Mouse (Mus musculus): ENCODE measurements at regions not wholly inside any gene's neighbourhood (a gene's known extent, or its start where the extent isn't known, plus 50 kb on each side); places are given as distances from the start of the nearest gene placed in this dataset.
A peak's percentile ranks its signal among the peaks of the same experiment; 100 is the strongest.
"Not testable (repeated sequence)": the region's sequence is repeated elsewhere in the genome, so short reads cannot be mapped to it uniquely, and the experiment has no call there.

DNA sequence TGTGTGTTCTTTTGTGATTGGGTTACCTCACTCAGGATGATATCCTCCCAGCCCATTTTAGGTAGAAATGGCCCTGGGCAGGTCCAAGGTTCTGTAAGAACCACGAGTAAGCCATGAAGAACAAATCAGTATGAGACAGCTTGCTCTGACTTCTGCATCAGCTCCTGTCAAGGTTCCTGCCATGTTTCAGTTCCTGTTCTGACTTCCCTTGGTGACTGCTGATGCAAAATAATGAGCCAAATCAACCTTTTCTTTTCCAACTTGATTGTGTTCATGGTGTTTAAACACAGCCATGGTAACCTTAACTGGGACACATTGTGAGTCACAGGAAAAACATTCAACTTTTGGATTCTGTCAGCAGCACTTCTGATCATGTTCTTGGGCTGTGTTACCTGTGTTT, 667.4 kb upstream of the Igfbp7 start:
- no peak for DNase-seq

DNA sequence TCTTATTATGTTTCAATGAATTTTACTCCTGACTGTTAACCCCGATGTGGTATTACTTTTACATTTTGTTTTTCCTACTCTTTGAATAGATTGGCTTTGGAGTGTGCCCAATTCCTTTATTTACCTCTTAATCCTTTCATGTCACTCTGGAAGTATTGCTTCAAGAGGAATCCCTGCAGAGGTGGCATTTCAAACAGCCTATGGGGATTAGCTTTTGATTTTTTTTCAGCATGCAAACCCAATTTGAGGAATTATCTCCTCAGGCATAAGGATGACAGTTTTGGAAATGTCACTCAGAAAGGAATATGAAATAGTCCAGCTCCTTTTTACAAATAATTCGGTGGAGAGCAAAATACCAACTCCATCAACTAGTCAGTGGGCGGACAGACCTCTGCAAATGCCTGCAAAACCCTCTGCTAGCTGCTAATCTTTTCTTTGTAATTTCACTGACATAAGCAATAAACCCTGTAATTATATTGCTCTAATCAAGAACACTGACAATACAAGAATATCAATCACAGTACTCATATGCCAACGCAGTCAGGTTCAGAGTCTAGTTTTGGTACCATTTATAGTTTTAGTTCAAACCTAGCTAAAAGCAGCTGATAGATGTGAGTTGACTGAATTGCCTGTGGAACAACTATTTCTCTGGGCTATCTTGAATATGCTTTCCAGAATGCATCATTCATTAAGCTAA, 624.9 kb upstream of the Igfbp7 start:
- no peak for DNase-seq

GRCm38 (mm10) chr5:78017523-78017922, 609.7 kb upstream of the Igfbp7 start:
- no peak for DNase-seq

DNA sequence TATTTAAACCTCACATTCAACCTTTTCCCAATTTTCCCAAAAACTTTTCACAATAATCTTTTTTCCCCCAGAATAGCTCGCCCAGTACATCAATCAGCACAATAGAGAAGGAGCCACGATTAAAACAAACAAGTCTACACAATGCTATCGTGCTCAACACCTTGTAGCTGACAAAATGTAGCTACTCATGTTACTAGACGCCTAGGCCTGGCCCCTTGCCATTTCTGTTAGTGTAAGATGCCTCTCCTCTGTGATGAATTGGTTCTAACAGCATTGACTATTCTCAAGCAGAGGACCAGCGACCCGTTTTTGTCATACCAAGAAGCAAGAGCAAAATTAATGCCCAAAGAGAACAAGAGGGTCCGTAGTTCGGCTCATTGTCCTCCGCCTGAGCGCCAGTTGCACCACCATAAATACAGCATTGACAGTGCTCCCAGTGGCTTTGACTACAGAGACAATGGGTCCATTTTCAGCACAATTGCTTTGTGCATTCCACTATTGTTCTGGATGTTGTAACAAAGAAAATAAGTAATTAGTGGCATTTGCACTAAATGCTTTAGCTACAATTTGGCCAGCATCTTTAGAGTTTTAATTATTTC, 578.7 kb upstream of the Igfbp7 start:
- DNase-seq: no peak

DNA sequence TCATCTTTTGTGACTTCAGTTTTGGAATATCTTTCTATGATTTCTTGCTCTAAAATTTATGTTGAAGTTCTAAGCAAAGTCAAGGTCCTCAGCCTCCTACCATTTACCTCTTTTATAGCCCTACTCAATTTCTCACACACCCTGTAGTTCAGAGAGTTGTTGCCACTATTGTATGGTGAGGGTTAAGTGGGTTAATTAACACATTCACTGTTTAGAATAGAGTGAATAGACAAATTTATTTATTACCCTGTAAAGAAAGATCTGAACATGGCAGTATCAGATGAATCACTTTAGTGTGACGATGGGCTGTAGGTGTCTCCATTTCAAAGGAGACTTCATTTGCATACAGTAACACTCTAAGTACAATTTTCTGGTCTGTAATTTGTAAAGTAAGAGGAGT, 577.4 kb upstream of the Igfbp7 start:
- no peak for DNase-seq

DNA sequence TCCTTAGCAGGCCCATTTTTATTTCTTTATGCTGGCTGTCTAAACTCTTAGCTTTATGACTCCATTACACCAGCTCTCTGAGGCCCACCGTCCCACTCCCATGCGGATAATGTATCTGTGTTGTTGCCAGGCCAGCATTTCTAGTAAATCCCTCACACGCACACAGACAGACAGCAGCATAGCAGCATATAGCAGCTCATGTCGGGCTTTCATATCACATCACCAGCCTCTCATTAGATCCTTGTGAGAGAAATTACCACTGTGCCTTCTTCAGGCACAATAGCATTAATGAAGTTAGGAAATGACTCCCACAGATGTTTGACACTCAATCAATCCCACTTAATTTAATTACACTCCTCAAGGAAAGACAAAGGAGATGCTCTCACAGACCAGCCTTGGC, 532.2 kb upstream of the Igfbp7 start:
- not testable (repeated sequence) for DNase-seq

- DNase-seq: no peak
These were observed 524.0 kb upstream of the Igfbp7 start for GRCm38 (mm10) chr5:77931874-77932273.

DNA sequence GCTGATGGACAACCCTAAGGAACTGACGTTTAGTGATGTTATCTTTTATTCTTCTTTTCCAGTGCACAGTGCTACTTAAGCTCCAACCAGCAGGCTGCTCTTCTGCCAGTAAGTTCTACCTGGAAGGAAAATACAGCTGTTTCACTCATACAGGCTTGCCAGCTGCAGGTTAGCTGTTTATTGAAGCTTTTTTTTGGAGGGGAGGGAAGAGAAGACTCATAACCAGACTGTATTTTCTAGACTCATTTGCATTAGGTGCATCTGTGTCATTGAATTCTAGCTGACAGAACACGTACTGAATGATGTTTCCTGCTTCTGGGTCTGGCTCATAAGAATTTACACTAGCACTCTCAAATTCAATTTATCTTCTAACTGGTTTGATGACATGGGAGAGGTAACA, 513.3 kb upstream of the Igfbp7 start:
- DNase-seq: no peak

DNA sequence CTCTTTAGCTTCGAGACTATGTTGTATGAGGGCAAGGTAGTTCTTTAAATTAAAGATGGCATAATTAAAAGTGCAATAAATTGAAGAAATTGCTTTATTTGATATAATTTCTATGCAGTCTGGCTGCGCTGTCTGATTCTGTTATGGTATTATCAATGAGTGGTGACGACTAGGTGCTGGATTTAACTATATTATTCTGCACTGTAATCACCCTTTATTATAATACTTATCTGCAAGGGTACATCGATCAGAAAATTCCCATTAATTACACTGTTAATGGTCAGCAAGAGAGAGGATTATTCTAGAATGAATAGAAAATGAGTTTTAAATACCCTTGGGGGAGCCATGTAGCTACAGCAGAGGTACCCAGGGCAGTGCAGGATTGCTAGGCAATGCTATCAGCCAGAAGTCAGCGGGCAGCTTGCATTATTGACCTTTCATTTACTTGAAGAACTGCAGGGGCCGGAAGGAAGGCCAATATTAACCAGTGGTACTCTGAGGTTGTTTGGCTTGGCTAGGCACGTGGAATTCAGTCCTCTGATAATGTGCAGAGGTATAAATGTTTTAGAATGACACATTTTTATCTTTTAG, 509.3 kb upstream of the Igfbp7 start:
- no peak for DNase-seq

DNA sequence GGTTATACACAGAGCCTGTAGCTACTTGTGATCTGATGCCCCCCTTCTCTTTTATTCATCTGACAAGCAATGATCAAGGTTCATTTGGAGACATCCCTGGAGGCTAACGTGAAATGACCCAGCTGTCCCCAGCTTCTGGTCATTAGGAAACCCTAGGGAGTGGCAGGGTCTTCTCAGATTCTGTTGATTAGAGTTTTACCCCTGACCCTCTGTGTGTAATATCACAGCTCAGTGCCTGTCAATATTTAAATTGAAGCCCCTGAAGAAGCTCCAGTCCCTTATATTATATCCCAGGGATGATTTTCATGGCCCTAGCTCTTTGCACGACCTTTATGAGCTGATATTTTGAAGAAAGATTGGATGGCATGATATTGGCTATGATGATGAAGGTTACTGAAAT, 508.5 kb upstream of the Igfbp7 start:
- DNase-seq: no peak

DNA sequence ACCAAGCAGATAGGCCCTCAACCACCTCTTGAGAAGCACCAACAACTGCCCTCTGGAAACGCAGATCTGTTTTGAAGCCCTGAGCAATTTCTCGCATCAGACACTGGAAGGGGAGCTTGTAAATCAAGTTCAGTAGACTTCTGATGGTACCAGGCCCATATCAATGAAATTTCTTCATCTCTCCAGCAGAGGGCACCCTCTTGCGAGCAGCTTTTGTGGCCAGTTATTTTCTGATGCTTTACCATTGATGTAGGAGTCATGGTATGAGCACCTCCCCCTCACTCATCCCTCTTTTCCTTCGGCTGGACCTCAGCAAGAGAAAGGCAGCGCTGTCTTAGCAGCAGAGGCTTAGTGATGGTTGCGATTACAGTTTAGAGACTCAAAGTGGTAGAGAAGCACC, 501.4 kb upstream of the Igfbp7 start:
- DNase-seq: peak; percentile 1

GRCm38 (mm10) chr5:77892024-77892423, 484.2 kb upstream of the Igfbp7 start:
- DNase-seq: not testable (repeated sequence)

DNA sequence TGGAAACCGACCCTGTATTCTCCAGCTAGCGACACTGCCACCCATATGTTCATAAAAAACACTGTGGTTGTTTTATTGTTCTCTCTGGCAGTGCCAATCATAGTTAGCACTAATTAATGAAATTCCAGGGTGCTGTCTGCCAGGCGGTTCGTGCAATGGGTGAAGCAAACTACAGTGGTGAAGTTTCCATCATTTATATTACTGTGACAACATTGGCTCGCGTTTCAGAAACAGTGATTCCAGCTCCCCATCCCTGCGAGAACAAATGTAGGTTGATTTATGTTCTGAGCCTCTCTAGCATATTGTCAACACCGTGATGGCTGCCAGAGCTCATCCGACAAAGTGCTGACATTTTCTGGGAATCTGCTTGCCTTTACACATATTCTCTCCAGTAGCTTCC, 480.7 kb upstream of the Igfbp7 start:
- no peak for DNase-seq

- DNase-seq: peak; percentile 21
These were observed 463.6 kb upstream of the Igfbp7 start for GRCm38 (mm10) chr5:77871403-77871802.

GRCm38 (mm10) chr5:77865342-77865741, 457.5 kb upstream of the Igfbp7 start:
- no peak for DNase-seq

- no peak for DNase-seq
These were observed 447.4 kb upstream of the Igfbp7 start for GRCm38 (mm10) chr5:77855191-77855590.

GRCm38 (mm10) chr5:77853999-77854784, 446.4 kb upstream of the Igfbp7 start:
- DNase-seq: no peak

GRCm38 (mm10) chr5:77851645-77852044, 443.8 kb upstream of the Igfbp7 start:
- DNase-seq: no peak

DNA sequence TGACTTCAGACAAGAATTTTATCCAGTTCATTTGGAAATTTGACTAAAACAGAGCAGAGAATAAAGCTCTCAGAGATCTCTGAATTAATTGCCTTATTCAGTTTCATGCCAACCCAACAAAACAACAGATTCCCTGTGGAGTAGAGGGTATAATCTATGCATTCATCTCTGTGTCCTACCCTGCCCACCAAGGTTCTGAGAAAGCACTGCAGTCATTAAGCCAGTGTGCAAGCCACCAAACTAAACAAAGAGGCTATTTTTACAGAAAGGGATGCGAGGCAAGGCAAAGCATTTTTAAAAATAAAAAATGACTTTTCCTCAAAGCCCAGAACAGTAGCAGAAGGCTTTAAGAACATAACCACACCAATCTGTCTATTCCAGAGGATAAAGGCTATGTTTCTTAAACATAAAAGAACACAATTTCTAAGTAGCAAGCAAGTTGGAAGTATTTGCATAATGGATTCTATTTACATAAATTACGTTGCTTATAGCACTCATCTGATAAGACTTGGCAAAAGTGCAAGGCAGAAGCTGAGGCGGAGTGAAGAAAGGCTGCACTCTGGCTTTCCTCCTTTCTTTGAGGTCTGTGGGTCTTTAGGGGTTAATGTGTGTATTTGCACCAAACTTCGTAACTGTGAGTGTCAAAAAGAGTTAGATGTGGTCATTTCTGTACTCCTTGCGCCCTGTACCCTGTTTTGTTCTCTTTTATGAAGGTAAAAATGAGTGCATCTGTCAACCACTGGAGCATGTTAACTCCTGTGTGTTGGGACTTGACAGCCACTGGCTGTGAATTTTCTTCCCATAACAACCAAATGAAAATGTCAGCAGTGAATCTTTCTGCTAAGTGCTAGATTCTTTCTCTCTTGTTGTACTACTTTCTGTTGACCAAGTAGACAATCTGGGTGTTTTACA, 430.6 kb upstream of the Igfbp7 start:
- no peak for DNase-seq

GRCm38 (mm10) chr5:77827971-77828370, 420.1 kb upstream of the Igfbp7 start:
- no peak for DNase-seq

DNA sequence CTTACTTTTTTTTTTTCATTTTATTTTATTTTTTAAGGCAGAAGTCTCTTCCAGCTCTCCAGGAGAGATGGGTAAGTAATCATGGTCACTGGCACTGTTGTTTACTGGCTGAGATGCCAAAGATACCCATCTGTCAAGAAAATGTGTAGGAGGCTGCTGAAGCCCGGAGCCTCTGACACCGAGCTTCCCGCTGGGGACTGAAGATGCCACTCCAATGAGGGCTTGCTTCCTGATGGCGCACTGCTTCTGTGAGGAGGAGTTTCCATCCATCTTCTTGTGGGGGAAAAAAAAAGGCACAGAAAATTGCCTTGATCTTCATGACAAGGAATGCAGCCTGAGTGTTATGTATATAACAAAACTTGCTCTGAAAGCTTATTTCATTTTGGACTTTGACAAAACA, 418.2 kb upstream of the Igfbp7 start:
- no peak for DNase-seq

DNA sequence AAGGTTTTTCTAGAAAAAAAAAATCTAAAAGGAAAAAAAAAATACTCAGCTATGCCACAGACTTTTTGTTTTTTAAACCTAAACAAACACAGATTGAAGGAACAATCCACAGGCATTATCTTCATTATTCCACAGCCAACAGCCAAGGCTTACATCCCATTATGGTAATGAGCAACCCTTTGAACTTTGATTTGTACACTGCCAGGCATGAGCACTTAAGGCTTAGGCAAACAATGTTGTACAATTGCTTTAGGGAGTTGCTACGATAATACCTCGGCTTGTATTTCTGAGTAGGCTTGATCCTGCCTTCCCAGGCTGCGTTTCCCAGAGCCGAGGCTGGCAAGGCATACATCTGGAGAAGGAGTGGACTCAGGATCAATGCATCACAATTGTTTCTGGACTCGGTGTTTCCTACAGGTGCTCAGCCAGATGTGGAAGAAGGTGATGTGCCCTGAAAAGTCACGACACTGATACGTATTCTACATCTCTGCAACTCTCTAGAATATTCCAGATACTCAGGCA, 409.0 kb upstream of the Igfbp7 start:
- no peak for DNase-seq

Measured in kidney, postnatal 14 days (tissue).